33 mouse cellular contexts compared by ENCODE assay signal in genomic region chr4:54852991-54853925, GRCm38 (mm10).
DNase-seq lines count a peak whose midpoint lies in the region; ATAC-seq lines count a peak whose summit lies in the region.
"Had no signal": no experiment of that assay in that cellular context is flagged by ENCODE, and none has a peak within 500 bp of the region (broad histone marks: within the 10 kb centered on the region; RNA-seq: fewer than 3 reads in every experiment).

No protein-coding gene starts in this region.

- DNase-seq in adrenal gland, postnatal 14 days = peak; percentile 11
- DNase-seq in adrenal gland, postnatal 4 days (ENCODE audit: low spot score in 2 of 2) = no peak
- peak; percentile 47 for DNase-seq in adipocyte (ENCODE audit: low spot score)
- DNase-seq in thymus, adult 18-20 months = peak; percentile 4 to 35
- peak; percentile 35 to 39 for DNase-seq in thymus, postnatal 36 days
- no peak for DNase-seq in liver, embryonic 11.5 days (ENCODE audit: low spot score)
- DNase-seq: adrenal gland, adult 2 months; cerebellum, adult 2 months; cerebellum, postnatal 25 days; embryo, embryonic 11 days; gastrocnemius, adult 2 months; heart, adult 2 months; heart, postnatal 14 days; kidney, adult 18-20 months; left cerebral cortex, postnatal 4 days; lung, postnatal 4 days; right cerebral cortex, postnatal 14 days had no signal

- WGBS in liver, embryonic 11.5 days = 82% methylated on average over 7 of the region's 7 CpGs
- WGBS in midbrain, embryonic 13.5 days = 90% methylated on average over 7 of the region's 7 CpGs

- no peaks in the 10 kb centered on the region for H3K27me3 ChIP-seq in liver, embryonic 11.5 days (replicated peaks; ENCODE audit: control insufficient read depth, insufficient read depth, low read length)
- H3K27me3 ChIP-seq in midbrain, embryonic 13.5 days = no peaks in the 10 kb centered on the region
- H3K27me3 ChIP-seq: embryonic facial prominence, embryonic 13.5 days; heart, embryonic 13.5 days; limb, embryonic 15.5 days; liver, embryonic 15.5 days; lung, embryonic 15.5 days; Patski had no signal

- H3K9ac ChIP-seq in liver, embryonic 11.5 days (ENCODE audit: low read depth, low read length) = no peak overlapping the region
- no peak overlapping the region for H3K9ac ChIP-seq in midbrain, embryonic 13.5 days (replicated peaks)
- H3K9ac ChIP-seq: embryonic facial prominence, embryonic 13.5 days; heart, embryonic 13.5 days; hindbrain, embryonic 14.5 days; limb, embryonic 15.5 days; liver, embryonic 15.5 days; lung, embryonic 15.5 days had no signal

- no peak overlapping the region for H3K4me2 ChIP-seq in liver, embryonic 11.5 days
- H3K4me2 ChIP-seq in midbrain, embryonic 13.5 days (replicated peaks) = no peak overlapping the region
- H3K4me2 ChIP-seq: embryonic facial prominence, embryonic 13.5 days; heart, embryonic 13.5 days; hindbrain, embryonic 14.5 days; limb, embryonic 15.5 days; liver, embryonic 15.5 days; lung, embryonic 15.5 days had no signal

- no peaks in the 10 kb centered on the region for H3K4me1 ChIP-seq in liver, embryonic 11.5 days (replicated peaks; ENCODE audit: control insufficient read depth, insufficient read depth, low read length)
- H3K4me1 ChIP-seq in midbrain, embryonic 13.5 days (replicated peaks) = no peaks in the 10 kb centered on the region
- H3K4me1 ChIP-seq: embryonic facial prominence, embryonic 13.5 days; heart, embryonic 13.5 days; limb, embryonic 15.5 days; liver, embryonic 15.5 days; lung, embryonic 15.5 days; midbrain, embryonic 10.5 days had no signal

- H3K27ac ChIP-seq in liver, embryonic 11.5 days (ENCODE audit: low read depth, low read length) = no peak overlapping the region
- H3K27ac ChIP-seq in midbrain, embryonic 13.5 days = no peak overlapping the region
- H3K27ac ChIP-seq: embryonic facial prominence, embryonic 13.5 days; gastrocnemius, adult 2 months; heart, adult 2 months; heart, embryonic 13.5 days; hindbrain, embryonic 14.5 days; kidney, postnatal 0 days; left cerebral cortex, adult 2 months; limb, embryonic 15.5 days; liver, embryonic 15.5 days; lung, embryonic 15.5 days; midbrain, embryonic 10.5 days had no signal

- no peak for ATAC-seq in liver, embryonic 11.5 days (replicated peaks; ENCODE audit: low FRiP score)
- ATAC-seq in megakaryocyte-erythroid progenitor cell, adult 5-6 weeks (replicated peaks; ENCODE audit: low FRiP score, low TSS enrichment, poor library complexity, severe bottlenecking) = no peak
- ATAC-seq in midbrain, embryonic 13.5 days = no peak
- ATAC-seq: CD4-positive, CD25-positive, alpha-beta regulatory T cell, adult 4 months; forebrain, embryonic 14.5 days; inflammation-experienced regulatory T-cells, adult 6 months; Patski had no signal

- no peaks in the 10 kb centered on the region for H3K36me3 ChIP-seq in liver, embryonic 11.5 days (ENCODE audit: control insufficient read depth, insufficient read depth, low read length)
- no peaks in the 10 kb centered on the region for H3K36me3 ChIP-seq in midbrain, embryonic 13.5 days
- H3K36me3 ChIP-seq: embryonic facial prominence, embryonic 13.5 days; heart, embryonic 13.5 days; limb, embryonic 15.5 days; liver, embryonic 15.5 days; lung, embryonic 15.5 days; midbrain, embryonic 10.5 days had no signal

- no peaks in the 10 kb centered on the region for H3K9me3 ChIP-seq in liver, embryonic 11.5 days (ENCODE audit: control insufficient read depth, low read length)
- no peaks in the 10 kb centered on the region for H3K9me3 ChIP-seq in midbrain, embryonic 13.5 days
- H3K9me3 ChIP-seq: embryonic facial prominence, embryonic 13.5 days; heart, embryonic 13.5 days; limb, embryonic 15.5 days; liver, embryonic 15.5 days; lung, embryonic 15.5 days; midbrain, embryonic 10.5 days had no signal

- H3K4me3 ChIP-seq in liver, embryonic 11.5 days (ENCODE audit: low read depth, low read length) = no peak overlapping the region
- H3K4me3 ChIP-seq in midbrain, embryonic 13.5 days (replicated peaks) = no peak overlapping the region
- H3K4me3 ChIP-seq: embryonic facial prominence, embryonic 13.5 days; erythroblast, embryonic 14.5 days; gastrocnemius, adult 2 months; heart, adult 2 months; heart, embryonic 13.5 days; left cerebral cortex, adult 2 months; limb, embryonic 15.5 days; liver, embryonic 15.5 days; lung, embryonic 15.5 days; midbrain, embryonic 10.5 days had no signal

Comparison
In these comparisons a context has a peak if more than half of its experiments do, and no peak if none do; other contexts are left out.
1. DNase-seq: peak in adrenal gland, postnatal 14 days (single experiment), adipocyte (single experiment), thymus, adult 18-20 months (2 of 2) and thymus, postnatal 36 days (2 of 2); none in adrenal gland, postnatal 4 days (0 of 2) and liver, embryonic 11.5 days (single experiment).